Mouse (Mus musculus) cerebellum, adult 2 months (tissue): ENCODE measurements around the gene Ndufaf7. TPM values are rescaled to one million over a fixed set of nuclear protein-coding genes. Genes with fewer than 3 reads are reported as not detected.

Experiments used
- DNase-seq, 2 experiments: peaks; one replicate each; pipeline ENCODE4 v3.0.0; 2021
- H3K27ac ChIP-seq: fragments of 200-500 bp; 2 replicates; pipeline ENCODE4 v1.5.1; 2012; ENCODE audit warnings: low read length, control low read depth, inconsistent platforms; ENCODE audit not compliant: insufficient read depth
- H3K27me3 ChIP-seq: fragments of 200-500 bp; 2 replicates; pipeline ENCODE4 v1.6.1; 2012; ENCODE audit warnings: inconsistent platforms, mild to moderate bottlenecking, low read length, moderate library complexity; ENCODE audit not compliant: control insufficient read depth, insufficient read depth
- H3K4me1 ChIP-seq: fragments of 200-500 bp; 2 replicates; pipeline ENCODE4 v1.6.1; 2011; ENCODE audit warnings: low read length; ENCODE audit not compliant: control insufficient read depth, insufficient read depth
- H3K4me3 ChIP-seq: fragments of 200-500 bp; replicated peaks from 2 replicates; pipeline ENCODE3; 2011; ENCODE audit warnings: mild to moderate bottlenecking, low read depth, low read length, control low read depth; ENCODE audit not compliant: insufficient read depth
- CTCF ChIP-seq: fragments of 200-500 bp; IDR thresholded peaks from 2 replicates; pipeline ENCODE4 v1.5.1; 2011; ENCODE audit warnings: low read depth, mild to moderate bottlenecking, control low read depth, low read length, moderate library complexity, borderline replicate concordance; ENCODE audit not compliant: insufficient read depth
- POLR2A ChIP-seq: fragments of 200-500 bp; IDR thresholded peaks from 2 replicates; pipeline ENCODE4 v1.6.1; 2011; ENCODE audit warnings: low read length, control low read depth, borderline replicate concordance; ENCODE audit not compliant: insufficient read depth
- WGBS: fragments of 180-500 bp; shearing (Covaris S2); methylation state at CpG from one replicate; pipeline ENCODE4 v1.1.7; 2018; 5-methylcytosine and 5-hydroxymethylcytosine counted together
- polyA plus RNA-seq: library from polyadenylated mRNA; depleted of rRNA; stranded (reverse); fragments of >200 nt; gene quantifications from 2 replicates; pipeline ENCODE4 v1.2.3, GENCODE M21; 2012

Ndufaf7 gene
- polyA plus RNA-seq, 1 experiment, result 46.7 TPM

- 61% methylated on average over 2 of the region's 2 CpGs for WGBS
Observed at GRCm38 (mm10) chr17:78909374-78909773, 27.6 kb upstream of the Ndufaf7 start.

GRCm38 (mm10) chr17:78912861-78913281, 24.1 kb upstream of the Ndufaf7 start:
- Histone ChIP-seq H3K4me3 (peak overlapping the region; percentile 77), H3K27ac (no peak overlapping the region), H3K4me1 (peaks cover 5% of the 10 kb centered on the region; the same call in 1 of the 2 replicates), H3K27me3 (no peaks in the 10 kb centered on the region)
- peak; percentile 48 to 59 for DNase-seq
- TF ChIP-seq CTCF (no peak), POLR2A (no peak)
- 18% methylated on average over 6 of the region's 6 CpGs for WGBS

More at GRCm38 (mm10) chr17:78909374-78909773, 27.6 kb upstream of the Ndufaf7 start:
- no peak overlapping the region for H3K27ac ChIP-seq
- no peaks in the 10 kb centered on the region for H3K27me3 ChIP-seq
- H3K4me3 ChIP-seq, result no peak overlapping the region
- DNase-seq, result no peak
- TF ChIP-seq POLR2A (no peak), CTCF (no peak)
- no peaks in the 10 kb centered on the region for H3K4me1 ChIP-seq

- Histone ChIP-seq H3K4me3 (no peak overlapping the region), H3K27me3 (no peaks in the 10 kb centered on the region), H3K27ac (no peak overlapping the region), H3K4me1 (peaks cover 5% of the 10 kb centered on the region; the same call in 1 of the 2 replicates)
- no peak for TF ChIP-seq POLR2A
- TF ChIP-seq CTCF, result no peak
- DNase-seq, result no peak
- WGBS, result 83% methylated on average over 3 of the region's 3 CpGs
Observed at GRCm38 (mm10) chr17:78913921-78914320, 23.0 kb upstream of the Ndufaf7 start.

GRCm38 (mm10) chr17:78915772-78916171, 21.2 kb upstream of the Ndufaf7 start:
- TF ChIP-seq CTCF (no peak), POLR2A (no peak)
- no peak for DNase-seq

GRCm38 (mm10) chr17:78916369-78916813, 20.5 kb upstream of the Ndufaf7 start, which contains the start of gene Cebpzos:
Gene Cebpzos, plus strand, starts transcription at chr17:78916500.
- Histone ChIP-seq H3K27ac (peak within 1 kb of the TSS; percentile 54; the same call in 1 of the 2 replicates), H3K4me3 (peak within 1 kb of the TSS; percentile 85), H3K4me1 (peaks cover 5% of the 10 kb centered on the region; the same call in 1 of the 2 replicates), H3K27me3 (no peaks in the 10 kb centered on the region)
- peak; percentile 93 for DNase-seq
- peak; percentile 84 for TF ChIP-seq POLR2A
- TF ChIP-seq CTCF, result no peak
- WGBS, result under 1% methylated on average over 37 of the region's 37 CpGs

More at GRCm38 (mm10) chr17:78915772-78916171, 21.2 kb upstream of the Ndufaf7 start:
- H3K27ac ChIP-seq, result no peak overlapping the region
- 27% methylated on average over 6 of the region's 6 CpGs for WGBS
- H3K4me1 ChIP-seq, result peaks cover 5% of the 10 kb centered on the region; the same call in 1 of the 2 replicates
- H3K4me3 ChIP-seq, result peak overlapping the region; percentile 85
- no peaks in the 10 kb centered on the region for H3K27me3 ChIP-seq

GRCm38 (mm10) chr17:78916899-78917298, 20.0 kb upstream of the Ndufaf7 start:
- DNase-seq, result no peak
- Histone ChIP-seq H3K4me3 (peak overlapping the region; percentile 85), H3K27me3 (no peaks in the 10 kb centered on the region), H3K27ac (peak overlapping the region; percentile 54; the same call in 1 of the 2 replicates), H3K4me1 (peaks cover 5% of the 10 kb centered on the region; the same call in 1 of the 2 replicates)
- TF ChIP-seq POLR2A, result no peak
- no peak for TF ChIP-seq CTCF
- under 1% methylated on average over 11 of the region's 11 CpGs for WGBS

GRCm38 (mm10) chr17:78917696-78918095, 19.2 kb upstream of the Ndufaf7 start:
- peak overlapping the region; percentile 21 for H3K4me3 ChIP-seq
- peaks cover 5% of the 10 kb centered on the region; the same call in 1 of the 2 replicates for H3K4me1 ChIP-seq
- H3K27ac ChIP-seq, result no peak overlapping the region
- TF ChIP-seq CTCF (no peak), POLR2A (no peak)
- DNase-seq, result no peak
- WGBS, result 15% methylated on average over 6 of the region's 6 CpGs
- H3K27me3 ChIP-seq, result no peaks in the 10 kb centered on the region

- no peaks in the 10 kb centered on the region for H3K27me3 ChIP-seq
- TF ChIP-seq POLR2A, result no peak
- TF ChIP-seq CTCF, result no peak
- H3K27ac ChIP-seq, result no peak overlapping the region
- WGBS, result 86% methylated on average over 2 of the region's 2 CpGs
- peaks cover 5% of the 10 kb centered on the region; the same call in 1 of the 2 replicates for H3K4me1 ChIP-seq
- no peak overlapping the region for H3K4me3 ChIP-seq
- DNase-seq, result no peak
Observed at GRCm38 (mm10) chr17:78935857-78936256, 1.1 kb upstream of the Ndufaf7 start.
